In the genomic region with DNA sequence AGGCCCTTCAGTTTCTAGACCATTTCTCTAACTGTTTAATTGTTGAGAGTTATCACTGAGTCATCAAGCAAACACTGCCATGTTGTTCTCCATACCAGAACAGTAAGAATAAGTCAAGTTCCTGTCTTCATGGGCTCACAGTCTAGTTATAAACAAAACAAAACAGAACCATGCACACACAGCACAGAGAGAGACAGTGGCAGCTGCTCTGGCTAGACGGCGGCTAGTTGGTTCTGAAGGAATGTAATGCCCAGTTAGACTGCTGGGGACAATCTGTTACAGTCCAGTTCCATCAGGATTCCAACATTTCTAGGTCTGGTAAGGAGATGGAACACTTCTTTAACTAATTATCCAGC, we compare ENCODE assay signal across 28 mouse cellular contexts. TPM values are rescaled to one million over a fixed set of nuclear protein-coding genes. Genes with fewer than 3 reads are reported as not detected.
A peak's percentile ranks its signal among the peaks of the same experiment; 100 is the strongest.
DNase-seq lines count a peak whose midpoint lies in the region; ATAC-seq and TF ChIP-seq lines count a peak whose summit lies in the region.
"Had no signal": no experiment of that assay in that cellular context is flagged by ENCODE, and none has a peak within 500 bp of the region (broad histone marks: within the 10 kb centered on the region; RNA-seq: fewer than 3 reads in every experiment).

No protein-coding gene starts in this region.

- ATAC-seq in embryonic facial prominence, embryonic 14.5 days (ENCODE audit: low read depth), result peak; percentile 53; the same call in 1 of the 2 replicates
- ATAC-seq in lung, postnatal 0 days, result peak; percentile 19; the same call in 1 of the 2 replicates
- no peak for ATAC-seq in stomach, embryonic 15.5 days (ENCODE audit: insufficient read depth, low FRiP score, low read depth)
- ATAC-seq: activated CD4-positive, CD25-positive, alpha-beta regulatory T cell, adult 4 months; CD4-positive, CD25-positive, alpha-beta regulatory T cell, adult 4 months; hindbrain, postnatal 0 days had no signal

- H3K4me2 ChIP-seq in embryonic facial prominence, embryonic 14.5 days (ENCODE audit: low read depth, low read length), result no peak overlapping the region
- H3K4me2 ChIP-seq in lung, postnatal 0 days (replicated peaks; ENCODE audit: low read depth, low read length), result no peak overlapping the region
- H3K4me2 ChIP-seq in stomach, embryonic 15.5 days, result no peak overlapping the region
- H3K4me2 ChIP-seq: heart, embryonic 15.5 days; limb, embryonic 13.5 days; neural tube, embryonic 13.5 days had no signal

- peak; percentile 36 for DNase-seq in embryonic facial prominence, embryonic 14.5 days (ENCODE audit: low spot score)
- no peak for DNase-seq in embryonic facial prominence, embryonic 10.5 days (ENCODE audit: low spot score)
- DNase-seq in layer of hippocampus, adult 9-11 months, result peak; percentile 20
- no peak for DNase-seq in layer of hippocampus, postnatal 36 days
- DNase-seq in lung, postnatal 0 days (ENCODE audit: low spot score), result no peak
- DNase-seq in lung, adult 2 months, result no peak
- DNase-seq in cerebellum, adult 11-12 months, result no peak
- DNase-seq: adrenal gland, postnatal 25 days; cerebellum, adult 18-20 months; cerebellum, postnatal 25 days; embryo, embryonic 11 days; gastrocnemius, postnatal 36 days; heart, postnatal 4 days; kidney, adult 18-20 months; kidney, postnatal 14 days; right cerebral cortex, adult 18-20 months; spleen, adult 18-20 months; thymus, adult 2 months had no signal

- no peak for TF ChIP-seq POLR2A in lung, adult 2 months (IDR thresholded peaks at IDR 0.05; ENCODE audit: borderline replicate concordance, extremely low read depth, low read depth, low read length)

- H3K9ac ChIP-seq in embryonic facial prominence, embryonic 14.5 days (ENCODE audit: low read depth, low read length), result no peak overlapping the region
- no peak overlapping the region for H3K9ac ChIP-seq in lung, postnatal 0 days (replicated peaks; ENCODE audit: low read depth)
- H3K9ac ChIP-seq in stomach, embryonic 15.5 days, result no peak overlapping the region
- H3K9ac ChIP-seq: heart, embryonic 15.5 days; limb, embryonic 13.5 days; neural tube, embryonic 13.5 days had no signal

- H3K4me3 ChIP-seq in embryonic facial prominence, embryonic 14.5 days (ENCODE audit: low read depth, low read length), result no peak overlapping the region
- H3K4me3 ChIP-seq in embryonic facial prominence, embryonic 10.5 days, result no peak overlapping the region
- H3K4me3 ChIP-seq in lung, postnatal 0 days (ENCODE audit: low read depth, low read length), result no peak overlapping the region
- H3K4me3 ChIP-seq in lung, adult 2 months (replicated peaks; ENCODE audit: extremely low read depth, low read depth, low read length), result no peak overlapping the region
- H3K4me3 ChIP-seq in stomach, embryonic 15.5 days (replicated peaks), result no peak overlapping the region
- H3K4me3 ChIP-seq: heart, embryonic 15.5 days; limb, embryonic 13.5 days; neural tube, embryonic 13.5 days had no signal

- TF ChIP-seq EP300 in lung, postnatal 0 days (IDR thresholded peaks at IDR 0.05), result no peak

- 0 out of 2 replicates have a peak, but pooled peaks cover 4% of the 10 kb centered on the region for H3K4me1 ChIP-seq in embryonic facial prominence, embryonic 14.5 days (ENCODE audit: control insufficient read depth, insufficient read depth, low read length)
- no peaks in the 10 kb centered on the region for H3K4me1 ChIP-seq in embryonic facial prominence, embryonic 10.5 days
- peaks cover 5% of the 10 kb centered on the region; the same call in 1 of the 2 replicates for H3K4me1 ChIP-seq in lung, postnatal 0 days (ENCODE audit: insufficient read depth, low read depth, low read length)
- H3K4me1 ChIP-seq in lung, adult 2 months (ENCODE audit: control insufficient read depth, insufficient read depth, low read length), result peaks cover 6% of the 10 kb centered on the region
- H3K4me1 ChIP-seq in stomach, embryonic 15.5 days, result peaks cover 4% of the 10 kb centered on the region; the same call in 1 of the 2 replicates
- H3K4me1 ChIP-seq: heart, embryonic 15.5 days; limb, embryonic 13.5 days; neural tube, embryonic 13.5 days had no signal

- WGBS in embryonic facial prominence, embryonic 14.5 days, result 55% methylated on average over 2 of the region's 2 CpGs
- WGBS in embryonic facial prominence, embryonic 10.5 days, result 82% methylated on average over 2 of the region's 2 CpGs
- 52% methylated on average over 2 of the region's 2 CpGs for whole genome bisulfite sequencing in lung, postnatal 0 days
- 53% methylated on average over 2 of the region's 2 CpGs for WGBS in lung, adult 2 months
- WGBS in stomach, embryonic 15.5 days, result 60% methylated on average over 2 of the region's 2 CpGs

- peaks cover 38% of the 10 kb centered on the region for H3K36me3 ChIP-seq in embryonic facial prominence, embryonic 14.5 days (ENCODE audit: control insufficient read depth, insufficient read depth, low read length)
- H3K36me3 ChIP-seq in embryonic facial prominence, embryonic 10.5 days (replicated peaks), result peaks cover 38% of the 10 kb centered on the region
- peaks cover 19% of the 10 kb centered on the region; the same call in 1 of the 2 replicates for H3K36me3 ChIP-seq in lung, postnatal 0 days (ENCODE audit: insufficient read depth, low read length)
- peaks cover 26% of the 10 kb centered on the region for H3K36me3 ChIP-seq in stomach, embryonic 15.5 days

- no peaks in the 10 kb centered on the region for H3K9me3 ChIP-seq in embryonic facial prominence, embryonic 14.5 days (ENCODE audit: control insufficient read depth, low read length)
- H3K9me3 ChIP-seq in embryonic facial prominence, embryonic 10.5 days, result no peaks in the 10 kb centered on the region
- no peaks in the 10 kb centered on the region for H3K9me3 ChIP-seq in lung, postnatal 0 days (ENCODE audit: low read length)
- no peaks in the 10 kb centered on the region for H3K9me3 ChIP-seq in stomach, embryonic 15.5 days
- H3K9me3 ChIP-seq: heart, embryonic 15.5 days; limb, embryonic 13.5 days; neural tube, embryonic 13.5 days had no signal

- H3K27ac ChIP-seq in embryonic facial prominence, embryonic 14.5 days (replicated peaks; ENCODE audit: low read depth, low read length), result no peak overlapping the region
- H3K27ac ChIP-seq in embryonic facial prominence, embryonic 10.5 days (replicated peaks), result no peak overlapping the region
- H3K27ac ChIP-seq in lung, postnatal 0 days (ENCODE audit: low read length), result no peak overlapping the region
- H3K27ac ChIP-seq in stomach, embryonic 15.5 days, result peak overlapping the region; percentile 13; the same call in 1 of the 2 replicates
- H3K27ac ChIP-seq: heart, embryonic 15.5 days; hindbrain, postnatal 0 days; limb, embryonic 13.5 days; neural tube, embryonic 13.5 days had no signal

- no peaks in the 10 kb centered on the region for H3K27me3 ChIP-seq in embryonic facial prominence, embryonic 14.5 days (replicated peaks; ENCODE audit: control insufficient read depth, insufficient read depth, low read length)
- no peaks in the 10 kb centered on the region for H3K27me3 ChIP-seq in embryonic facial prominence, embryonic 10.5 days (replicated peaks; ENCODE audit: low read depth, poor library complexity, severe bottlenecking)
- H3K27me3 ChIP-seq in lung, postnatal 0 days (replicated peaks; ENCODE audit: insufficient read depth, low read length), result no peaks in the 10 kb centered on the region
- no peaks in the 10 kb centered on the region for H3K27me3 ChIP-seq in stomach, embryonic 15.5 days (replicated peaks)
- H3K27me3 ChIP-seq: heart, embryonic 15.5 days; limb, embryonic 13.5 days; neural tube, embryonic 13.5 days had no signal

- TF ChIP-seq CTCF in lung, postnatal 0 days (IDR thresholded peaks at IDR 0.05), result no peak
- no peak for TF ChIP-seq CTCF in lung, adult 2 months (IDR thresholded peaks at IDR 0.05; ENCODE audit: insufficient read depth, low read length)

RNA-seq across cellular contexts. Expression of a gene that starts 18.6 kb away (rescaled TPM):
- 16.6 and 17.5 TPM in 2 replicates for polyA plus RNA-seq in embryonic facial prominence, embryonic 14.5 days (2014; fragmentation: Nextera tagmentation; extraction: Ambion mirVana)
- 6.1 and 6.6 TPM in 2 replicates for polyA plus RNA-seq in embryonic facial prominence, embryonic 10.5 days (2016; fragmentation: Nextera tagmentation; extraction: Ambion mirVana)
- total RNA-seq in layer of hippocampus, postnatal 36 days (2021), result 10 to 100 TPM; 39.8 to 43.3 TPM
- polyA plus RNA-seq in lung, postnatal 0 days (2015; fragmentation: Nextera tagmentation; extraction: Ambion mirVana), result 7.2 and 7.6 TPM in 2 replicates
- polyA plus RNA-seq in lung, adult 2 months (2012; rRNA removed), result 6.5 and 11.5 TPM in 2 replicates
- 20.8 and 21.5 TPM in 2 replicates for polyA plus RNA-seq in stomach, embryonic 15.5 days (2015; fragmentation: Nextera tagmentation; extraction: Ambion mirVana)

RNA-seq across cellular contexts. Expression of a gene that starts 53.8 kb away (rescaled TPM):
- polyA plus RNA-seq in embryonic facial prominence, embryonic 14.5 days (2014; fragmentation: Nextera tagmentation; extraction: Ambion mirVana), result 11.5 and 11.9 TPM in 2 replicates
- 9.4 and 16.2 TPM in 2 replicates for polyA plus RNA-seq in embryonic facial prominence, embryonic 10.5 days (2016; fragmentation: Nextera tagmentation; extraction: Ambion mirVana)
- not detected for total RNA-seq in layer of hippocampus, postnatal 36 days (2021)
- polyA plus RNA-seq in lung, postnatal 0 days (2015; fragmentation: Nextera tagmentation; extraction: Ambion mirVana), result not detected in 2 replicates
- polyA plus RNA-seq in lung, adult 2 months (2012; rRNA removed), result not detected in 2 replicates
- polyA plus RNA-seq in stomach, embryonic 15.5 days (2015; fragmentation: Nextera tagmentation; extraction: Ambion mirVana), result not detected in 2 replicates
- total RNA-seq: adrenal gland, postnatal 25 days; ES-E14; gastrocnemius, postnatal 36 days; heart, postnatal 4 days; layer of hippocampus, adult 8-10 months had no signal
- polyA plus RNA-seq: activated CD4-positive, CD25-positive, alpha-beta regulatory T cell, adult 4 months; stomach, embryonic 14.5 days; thymus, adult 2 months had no signal

Comparison
In these comparisons a context has a peak if more than half of its experiments do, and no peak if none do; other contexts are left out.
1. DNase-seq: peak in embryonic facial prominence, embryonic 14.5 days (single experiment) and layer of hippocampus, adult 9-11 months (single experiment); none in embryonic facial prominence, embryonic 10.5 days (single experiment), layer of hippocampus, postnatal 36 days (0 of 2), lung, postnatal 0 days (single experiment), lung, adult 2 months (single experiment) and cerebellum, adult 11-12 months (single experiment).